Mouse (Mus musculus): ENCODE results near the gene Exosc2. TPM values are rescaled to one million over a fixed set of nuclear protein-coding genes. Genes with fewer than 3 reads are reported as not detected.

Exosc2 gene
- polyA plus RNA-seq (2017; shearing (Covaris generic)) = 47.0 TPM

DNA sequence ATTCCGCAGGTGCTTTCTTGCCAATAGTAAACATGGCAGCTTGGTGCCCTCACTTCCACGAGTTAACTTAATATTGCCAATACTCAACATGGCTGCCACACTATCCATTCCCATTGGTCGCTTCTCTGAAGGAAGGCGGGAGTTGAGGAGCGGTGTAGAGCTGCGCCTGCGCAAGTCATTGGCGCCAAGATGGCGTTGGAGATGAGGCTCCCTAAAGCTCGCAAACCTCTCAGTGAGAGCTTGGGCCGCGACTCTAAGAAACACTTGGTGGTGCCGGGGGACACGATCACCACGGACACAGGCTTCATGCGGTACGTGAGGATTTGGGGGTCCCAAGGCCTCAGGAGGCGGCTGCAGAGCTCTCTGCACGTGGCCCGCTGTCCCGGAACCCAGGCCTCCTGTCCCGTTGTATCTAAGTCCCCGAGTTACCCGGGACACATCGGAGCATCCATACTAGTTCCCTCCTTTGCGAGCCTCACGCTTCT lies at the start of gene Exosc2:
Gene Exosc2 (plus strand): TSS at position 165 of the 485 bp plus-strand sequence.

DNA sequence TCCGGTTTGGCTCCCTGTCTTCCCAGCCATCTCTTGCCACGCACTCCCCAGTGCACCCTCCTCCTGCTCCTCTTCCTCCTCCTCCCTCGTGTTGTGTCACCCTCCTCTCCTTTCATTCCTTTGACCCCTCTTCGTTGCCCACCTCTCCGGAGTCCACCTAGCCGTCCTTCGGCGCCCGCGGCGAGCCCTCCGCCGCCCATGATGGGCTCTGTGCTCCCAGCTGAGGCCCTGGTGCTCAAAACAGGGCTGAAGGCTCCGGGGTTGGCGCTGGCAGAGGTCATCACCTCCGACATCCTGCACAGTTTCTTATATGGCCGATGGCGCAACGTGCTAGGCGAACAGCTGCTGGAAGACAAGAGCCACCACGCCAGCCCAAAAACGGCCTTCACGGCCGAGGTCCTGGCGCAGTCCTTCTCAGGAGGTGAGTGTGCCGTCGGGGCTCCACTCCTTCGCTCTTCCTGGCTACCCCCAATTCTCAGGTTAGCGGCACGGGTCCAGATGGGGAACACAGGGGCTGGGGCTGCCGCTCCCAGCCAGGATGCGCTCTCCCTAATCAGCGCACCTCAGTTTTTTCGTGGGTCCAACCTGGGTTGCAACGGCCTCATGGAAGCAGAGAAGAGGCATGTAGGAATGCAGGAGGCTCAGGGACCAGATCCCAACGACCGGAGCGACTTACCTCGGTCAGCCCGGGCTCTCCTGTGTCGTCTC lies 30.5 kb upstream of the Exosc2 start, which contains the start of gene Prdm12:
Gene Prdm12 (plus strand): TSS at position 137 of the 708 bp plus-strand sequence.

DNA sequence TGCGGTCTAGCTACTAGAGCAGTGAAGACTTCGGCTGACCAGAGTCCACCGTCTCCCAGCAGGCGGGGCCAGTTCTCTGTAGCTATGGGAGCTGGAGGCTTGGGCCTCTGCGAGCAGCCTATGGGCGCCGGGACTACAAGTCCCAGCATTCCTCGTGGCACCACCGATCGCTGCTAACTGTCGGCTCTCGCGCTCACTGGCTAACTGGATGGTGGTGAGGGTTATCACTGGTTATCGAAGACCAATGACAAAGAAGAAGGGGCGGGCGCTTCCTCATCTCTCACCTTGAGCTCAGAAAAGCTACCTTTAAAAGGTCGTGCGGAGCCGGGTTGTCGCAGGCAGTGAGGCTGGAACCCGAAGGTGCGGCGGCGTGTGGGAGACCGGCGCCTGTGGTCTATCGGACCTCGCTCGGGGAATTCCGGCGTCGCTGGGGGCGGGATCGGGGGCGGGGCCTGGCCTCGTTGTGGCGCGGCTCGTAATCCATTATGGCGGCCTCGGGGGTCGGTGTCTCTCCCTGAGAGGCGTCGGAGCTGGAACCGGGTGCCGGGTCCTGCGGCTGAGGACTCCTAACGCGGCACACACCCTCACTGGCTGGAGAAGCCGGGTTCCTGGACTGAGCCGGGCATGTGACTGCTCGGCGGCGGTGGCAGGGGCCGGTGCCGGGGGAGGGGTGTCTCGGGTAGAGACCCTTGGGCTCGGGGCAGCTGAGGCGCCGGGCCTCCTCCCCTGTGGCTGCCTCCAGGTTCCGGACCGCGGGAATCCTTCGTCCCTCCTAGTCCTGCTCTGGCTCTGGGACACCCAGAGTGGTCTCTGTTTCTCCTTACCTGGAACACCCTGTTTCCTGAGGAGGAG lies 17.8 kb downstream of the Exosc2 start, which contains the start of gene Abl1:
Gene Abl1 (plus strand): TSS at position 303 of the 852 bp plus-strand sequence.

Other genes with a start within 250 kb of the Exosc2 start
- gene Ass1, start 200.5 kb upstream of the Exosc2 start, polyA plus RNA-seq (2017; shearing (Covaris generic)) = 104 TPM
- gene Fubp3, start 98.1 kb upstream of the Exosc2 start, polyA plus RNA-seq (2017; shearing (Covaris generic)) = 16.3 TPM
- gene Prdm12, start 30.7 kb upstream of the Exosc2 start, polyA plus RNA-seq (2017; shearing (Covaris generic)) = not detected
- gene Abl1, start 17.7 kb downstream of the Exosc2 start, polyA plus RNA-seq (2017; shearing (Covaris generic)) = 29.1 TPM
- 0.58 TPM for gene Qrfp, start 139.9 kb downstream of the Exosc2 start, polyA plus RNA-seq (2017; shearing (Covaris generic))
- gene Fibcd1, start 175.3 kb downstream of the Exosc2 start, polyA plus RNA-seq (2017; shearing (Covaris generic)) = 0.21 TPM
- gene Lamc3, start 216.6 kb downstream of the Exosc2 start, polyA plus RNA-seq (2017; shearing (Covaris generic)) = not detected

All from naive thymus-derived CD4-positive, alpha-beta T cell, adult 5 months (primary cell).